Mouse (Mus musculus) MEL (cell line): Measurements from ENCODE around the gene Bnc2. TPM values are rescaled to one million over a fixed set of nuclear protein-coding genes. Genes with fewer than 3 reads are reported as not detected.

Source experiments
- DNase-seq: peaks from one replicate; pipeline ENCODE4 v3.0.0; 2011; ENCODE audit warnings: low read depth, low spot score
- H3K27ac ChIP-seq: 2 replicates; pipeline ENCODE4 v1.5.1; 2012; ENCODE audit warnings: low read depth, mild to moderate bottlenecking, control low read depth, low read length, moderate library complexity; ENCODE audit not compliant: control insufficient read depth
- H3K27me3 ChIP-seq, 2 experiments: fragments of 150-350 bp in 1 of 2; sonication (generic) in 1 of 2; 2 replicates each; pipeline ENCODE4 v1.6.1; 2012; ENCODE audit warnings: low read length in 2 of 2, mild to moderate bottlenecking in 2 of 2, improper control_type of control experiment in 1 of 2, moderate library complexity in 1 of 2; ENCODE audit not compliant: insufficient read depth in 2 of 2, control insufficient read depth in 1 of 2
- H3K36me3 ChIP-seq, 2 experiments: 2 replicates each; pipeline ENCODE4 v1.6.1; 2012 to 2014; ENCODE audit warnings: low read length in 2 of 2, improper control_type of control experiment in 1 of 2, inconsistent platforms in 1 of 2, mild to moderate bottlenecking in 1 of 2; ENCODE audit not compliant: insufficient read depth in 2 of 2, control insufficient read depth in 1 of 2
- H3K4me1 ChIP-seq, 2 experiments: fragments of 150-350 bp in 1 of 2; sonication (generic) in 1 of 2; 2 replicates each; pipeline ENCODE4 v1.6.1; 2012; ENCODE audit warnings: low read length in 2 of 2, improper control_type of control experiment in 1 of 2, mild to moderate bottlenecking in 1 of 2; ENCODE audit not compliant: insufficient read depth in 2 of 2, control insufficient read depth in 1 of 2
- H3K4me3 ChIP-seq, 2 experiments: fragments of 150-350 bp in 1 of 2; sonication (generic) in 1 of 2; 2 replicates each; pipeline ENCODE4 v1.5.1; 2012; ENCODE audit warnings: low read depth in 2 of 2, low read length in 2 of 2, mild to moderate bottlenecking in 2 of 2, moderate library complexity in 2 of 2, control low read depth in 1 of 2, improper control_type of control experiment in 1 of 2; ENCODE audit not compliant: control insufficient read depth in 1 of 2, insufficient read depth in 1 of 2
- H3K79me2 ChIP-seq: 2 replicates; pipeline ENCODE4 v1.6.1; 2012; ENCODE audit warnings: mild to moderate bottlenecking, low read length, moderate library complexity; ENCODE audit not compliant: control insufficient read depth, poor library complexity, insufficient read depth
- H3K9ac ChIP-seq: 2 replicates; pipeline ENCODE4 v1.6.1; 2012; ENCODE audit warnings: low read depth, mild to moderate bottlenecking, control low read depth, low read length, moderate library complexity; ENCODE audit not compliant: control insufficient read depth, poor library complexity, severe bottlenecking
- H3K9me3 ChIP-seq: fragments of 150-350 bp; sonication (generic); replicated peaks from 2 replicates; pipeline ENCODE4 v1.6.1; 2012; ENCODE audit warnings: mild to moderate bottlenecking, low read length, improper control_type of control experiment, moderate library complexity; ENCODE audit not compliant: insufficient read depth
- BHLHE40 ChIP-seq: IDR thresholded peaks from 2 replicates; pipeline ENCODE4 v1.6.1; 2012; ENCODE audit warnings: low read depth, mild to moderate bottlenecking, inconsistent platforms, low read length, improper control_type of control experiment, borderline replicate concordance
- CTCF ChIP-seq, 3 experiments: IDR thresholded peaks in 2 of 3; conservative IDR thresholded peaks in 1 of 3; 2 replicates each; pipeline ENCODE4 v1.5.1; 2011 to 2012; ENCODE audit warnings: low read length in 3 of 3, low read depth in 2 of 3, mild to moderate bottlenecking in 2 of 3, improper control_type of control experiment in 1 of 3, inconsistent platforms in 1 of 3, mixed read lengths in 1 of 3, moderate library complexity in 1 of 3; ENCODE audit not compliant: control insufficient read depth in 1 of 3, insufficient read depth in 1 of 3, poor library complexity in 1 of 3, severe bottlenecking in 1 of 3
- E2F4 ChIP-seq: IDR thresholded peaks from 2 replicates; pipeline ENCODE4 v1.6.1; 2011; ENCODE audit warnings: low read depth, low read length, improper control_type of control experiment, borderline replicate concordance
- ETS1 ChIP-seq: IDR thresholded peaks from 2 replicates; pipeline ENCODE4 v1.6.1; 2012; ENCODE audit warnings: low read depth, mild to moderate bottlenecking, inconsistent platforms, low read length, improper control_type of control experiment, moderate library complexity
- HCFC1 ChIP-seq: IDR thresholded peaks from 2 replicates; pipeline ENCODE4 v1.6.1; 2012; ENCODE audit warnings: low read depth, mild to moderate bottlenecking, inconsistent platforms, low read length, improper control_type of control experiment, moderate library complexity
- MAX ChIP-seq: IDR thresholded peaks from 2 replicates; pipeline ENCODE4 v1.6.1; 2011; ENCODE audit warnings: low read length, improper control_type of control experiment
- MAZ ChIP-seq: IDR thresholded peaks from 2 replicates; pipeline ENCODE4 v1.6.1; 2012; ENCODE audit warnings: low read depth, mild to moderate bottlenecking, inconsistent platforms, low read length, improper control_type of control experiment
- MXI1 ChIP-seq: IDR thresholded peaks from 2 replicates; pipeline ENCODE4 v1.6.1; 2011; ENCODE audit warnings: mild to moderate bottlenecking, low read depth, low read length, improper control_type of control experiment
- MYC ChIP-seq: IDR thresholded peaks from 2 replicates; pipeline ENCODE4 v1.6.1; 2011; ENCODE audit warnings: low read depth, mild to moderate bottlenecking, low read length, improper control_type of control experiment, moderate library complexity
- POLR2AphosphoS2 ChIP-seq: IDR thresholded peaks from 2 replicates; pipeline ENCODE4 v1.6.1; 2011; ENCODE audit warnings: low read length, improper control_type of control experiment
- RCOR1 ChIP-seq: IDR thresholded peaks from 2 replicates; pipeline ENCODE4 v1.6.1; 2012; ENCODE audit warnings: low read depth, mild to moderate bottlenecking, inconsistent platforms, low read length, improper control_type of control experiment
- SMC3 ChIP-seq: IDR thresholded peaks from 2 replicates; pipeline ENCODE4 v1.6.1; 2011; ENCODE audit warnings: low read depth, low read length, improper control_type of control experiment
- TAL1 ChIP-seq: IDR thresholded peaks from 2 replicates; pipeline ENCODE4 v1.6.1; 2012; ENCODE audit warnings: mild to moderate bottlenecking, inconsistent platforms, low read length, moderate library complexity, mixed read lengths
- TBP ChIP-seq: IDR thresholded peaks from 2 replicates; pipeline ENCODE4 v1.8.0; 2011; ENCODE audit warnings: low read depth, low read length, improper control_type of control experiment
- TCF12 ChIP-seq: IDR thresholded peaks from 2 replicates; pipeline ENCODE4 v1.6.1; 2014; ENCODE audit warnings: low read depth, mild to moderate bottlenecking, inconsistent platforms, low read length, improper control_type of control experiment, moderate library complexity
- USF1 ChIP-seq: IDR thresholded peaks from 2 replicates; pipeline ENCODE4 v1.6.1; 2014; ENCODE audit warnings: low read depth, mild to moderate bottlenecking, inconsistent platforms, low read length, improper control_type of control experiment, moderate library complexity
- USF2 ChIP-seq, 2 experiments: IDR thresholded peaks; 2 replicates each; pipeline ENCODE4 v1.6.1; 2011 to 2012; ENCODE audit warnings: improper control_type of control experiment in 2 of 2, low read length in 2 of 2, borderline replicate concordance in 1 of 2, inconsistent platforms in 1 of 2, low read depth in 1 of 2, mild to moderate bottlenecking in 1 of 2; ENCODE audit not compliant: insufficient read depth in 1 of 2
- ZC3H11A ChIP-seq: IDR thresholded peaks from 2 replicates; pipeline ENCODE4 v1.6.1; 2012; ENCODE audit warnings: low read depth, mild to moderate bottlenecking, inconsistent platforms, low read length, improper control_type of control experiment
- ZNF384 ChIP-seq: IDR thresholded peaks from 2 replicates; pipeline ENCODE4 v1.6.1; 2012; ENCODE audit warnings: low read depth, mild to moderate bottlenecking, inconsistent platforms, low read length, improper control_type of control experiment
- polyA plus RNA-seq, 2 experiments: library from polyadenylated mRNA; stranded (reverse) in 1 of 2; unstranded in 1 of 2; fragments of >175 nt in 1 of 2; fragments of >200 nt in 1 of 2; gene quantifications; 2 replicates each; pipeline versions ENCODE4 v1.2.1 to v1.2.4; 2012; ENCODE audit warnings: low replicate concordance in 2 of 2, low read depth in 1 of 2; ENCODE audit not compliant: insufficient read length in 2 of 2, insufficient read depth in 1 of 2, missing spikeins in 1 of 2
- total RNA-seq: library from RNA; depleted of rRNA; stranded (reverse); fragments of 300-350 nt; gene quantifications from 2 replicates; pipeline ENCODE4 v1.2.3, GENCODE M21; 2012; rRNA removed

The Bnc2 gene
- total RNA-seq (not detected in 2 replicates), polyA plus RNA-seq (not detected)

- no peaks in the 10 kb centered on the region for H3K9me3 ChIP-seq
- no peak within 1 kb of the TSS for H3K27ac ChIP-seq
- H3K79me2 ChIP-seq: no peaks in the 10 kb centered on the region
- H3K4me3 ChIP-seq: no peak within 1 kb of the TSS
- TF ChIP-seq MYC (no peak), CTCF (IDR thresholded peaks at IDR 0.05 in 2 of 3, conservative IDR thresholded peaks at IDR 0.05 in 1 of 3; ENCODE audit: control insufficient read depth in 1 of 3, insufficient read depth in 1 of 3, low read depth in 2 of 3, low read length in 3 of 3, poor library complexity in 1 of 3, severe bottlenecking in 1 of 3) (no peak)
- TF ChIP-seq, all 39 proteins: peak for 0
- Histone ChIP-seq H3K9ac (no peak within 1 kb of the TSS), H3K4me1 (no peaks in the 10 kb centered on the region), H3K27me3 (no peaks in the 10 kb centered on the region), H3K36me3 (no peaks in the 10 kb centered on the region)
- no peak for DNase-seq
These were observed at the start of gene Bnc2 for GRCm38 (mm10) chr4:84675171-84675973. TSS of gene Bnc2 (minus strand) at chr4:84675275.

- no peaks in the 10 kb centered on the region for H3K4me1 ChIP-seq
- no peaks in the 10 kb centered on the region for H3K9me3 ChIP-seq
- TF ChIP-seq TBP (no peak), MXI1 (no peak), SMC3 (no peak), RCOR1 (no peak), USF1 (no peak), CTCF (IDR thresholded peaks at IDR 0.05 in 2 of 3, conservative IDR thresholded peaks at IDR 0.05 in 1 of 3; ENCODE audit: control insufficient read depth in 1 of 3, insufficient read depth in 1 of 3, low read depth in 2 of 3, low read length in 3 of 3, poor library complexity in 1 of 3, severe bottlenecking in 1 of 3) (no peak), TAL1 (no peak), POLR2AphosphoS2 (no peak)
- H3K79me2 ChIP-seq: no peaks in the 10 kb centered on the region
- no peaks in the 10 kb centered on the region for H3K36me3 ChIP-seq
- H3K4me3 ChIP-seq: no peak overlapping the region
- DNase-seq: no peak
- H3K9ac ChIP-seq: no peak overlapping the region
- no peak overlapping the region for H3K27ac ChIP-seq
- no peaks in the 10 kb centered on the region for H3K27me3 ChIP-seq
These were observed 32.9 kb upstream of the Bnc2 start for GRCm38 (mm10) chr4:84707961-84708360.

DNA sequence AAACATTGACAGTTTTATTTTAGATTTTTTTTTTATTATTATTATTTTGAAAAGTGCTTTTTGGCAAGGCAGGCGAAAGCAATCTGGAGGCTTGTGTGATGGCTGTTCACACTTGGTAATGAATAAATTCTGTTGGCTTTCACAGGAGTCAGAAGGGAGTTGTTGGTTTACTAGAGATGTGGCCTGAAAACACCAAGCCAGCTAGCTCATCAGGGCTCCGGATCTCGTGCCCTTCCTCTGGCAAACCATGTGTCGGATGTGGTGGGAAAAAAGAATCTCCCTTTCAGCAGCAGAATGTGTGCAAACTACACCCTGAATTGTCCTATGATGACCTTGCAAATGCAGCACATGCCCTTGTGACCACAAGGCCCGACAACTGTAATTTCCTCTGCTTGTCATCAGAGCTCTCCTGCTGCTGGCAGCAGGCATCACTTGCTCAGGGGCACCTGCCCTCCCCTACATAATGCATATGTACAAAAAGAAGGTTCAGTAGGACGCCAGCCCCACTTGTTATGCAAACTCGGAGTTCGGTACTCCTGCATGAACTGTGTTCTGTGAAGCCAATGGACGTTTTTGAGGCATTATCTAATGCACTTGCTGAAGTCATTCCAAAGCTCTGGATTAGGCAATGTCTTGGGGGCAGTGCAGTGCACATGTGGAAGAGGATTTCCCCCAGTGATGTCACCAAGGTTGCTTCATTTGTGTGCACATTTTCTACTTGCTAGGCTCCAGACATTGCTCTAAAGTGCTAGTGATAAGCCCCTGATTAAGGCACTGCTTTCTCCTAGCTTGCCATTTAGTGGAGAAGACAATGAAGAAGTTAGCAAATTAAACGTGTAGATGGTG, 10.7 kb upstream of the Bnc2 start:
- Histone ChIP-seq H3K27ac (no peak overlapping the region), H3K9me3 (no peaks in the 10 kb centered on the region)
- TF ChIP-seq ZNF384 (no peak), E2F4 (no peak), POLR2AphosphoS2 (no peak), MYC (no peak), MAZ (no peak), USF2 (IDR thresholded peaks at IDR 0.05; ENCODE audit: borderline replicate concordance in 1 of 2, insufficient read depth in 1 of 2, low read depth in 1 of 2, low read length in 2 of 2) (no peak), MAX (no peak), CTCF (IDR thresholded peaks at IDR 0.05 in 2 of 3, conservative IDR thresholded peaks at IDR 0.05 in 1 of 3; ENCODE audit: control insufficient read depth in 1 of 3, insufficient read depth in 1 of 3, low read depth in 2 of 3, low read length in 3 of 3, poor library complexity in 1 of 3, severe bottlenecking in 1 of 3) (no peak), TCF12 (no peak), ETS1 (no peak), BHLHE40 (no peak), ZC3H11A (no peak), HCFC1 (no peak)
- TF ChIP-seq, all 39 proteins: peak for 0
- H3K79me2 ChIP-seq: no peaks in the 10 kb centered on the region
- DNase-seq: no peak
- no peak overlapping the region for H3K9ac ChIP-seq
- no peaks in the 10 kb centered on the region for H3K36me3 ChIP-seq
- H3K4me1 ChIP-seq: no peaks in the 10 kb centered on the region
- no peak overlapping the region for H3K4me3 ChIP-seq
- no peaks in the 10 kb centered on the region for H3K27me3 ChIP-seq
